In the genomic region with DNA sequence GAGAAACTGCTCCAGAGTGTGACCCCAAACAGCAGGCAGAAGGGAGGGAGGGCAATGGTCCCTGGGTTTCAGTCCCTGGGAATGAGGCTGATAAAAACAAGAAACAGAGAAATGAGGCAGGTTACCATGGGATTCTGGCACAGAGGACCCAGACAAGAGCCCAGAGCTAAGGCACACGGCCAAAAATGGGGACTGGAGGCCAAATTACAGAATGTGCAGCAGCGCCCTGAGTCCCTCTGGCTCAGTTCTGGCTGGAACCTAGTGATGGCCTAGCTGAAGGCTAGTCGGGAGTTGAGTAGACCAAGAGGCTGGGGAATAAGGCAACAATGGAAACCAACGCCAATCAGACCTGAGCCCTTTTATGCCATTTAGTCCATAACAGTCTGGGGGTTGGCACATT, we compare ENCODE assay signal across 8 mouse cellular contexts. TPM values are rescaled to one million over a fixed set of nuclear protein-coding genes. Genes with fewer than 3 reads are reported as not detected.
DNase-seq lines count a peak whose midpoint lies in the region; ATAC-seq lines count a peak whose summit lies in the region.

No protein-coding gene starts in this region.

- peaks cover 29% of the 10 kb centered on the region for H3K4me1 ChIP-seq in forebrain, embryonic 13.5 days
- peaks cover 9% of the 10 kb centered on the region; the same call in 1 of the 2 replicates for H3K4me1 ChIP-seq in forebrain, embryonic 12.5 days
- H3K4me1 ChIP-seq in embryonic facial prominence, embryonic 15.5 days = peaks cover 39% of the 10 kb centered on the region

- H3K27me3 ChIP-seq in forebrain, embryonic 13.5 days = no peaks in the 10 kb centered on the region
- H3K27me3 ChIP-seq in forebrain, embryonic 12.5 days = no peaks in the 10 kb centered on the region
- no peaks in the 10 kb centered on the region for H3K27me3 ChIP-seq in embryonic facial prominence, embryonic 15.5 days

- no peak overlapping the region for H3K4me3 ChIP-seq in forebrain, embryonic 13.5 days
- no peak overlapping the region for H3K4me3 ChIP-seq in forebrain, embryonic 12.5 days (replicated peaks)
- H3K4me3 ChIP-seq in embryonic facial prominence, embryonic 15.5 days (replicated peaks) = no peak overlapping the region

- 62% methylated on average over 4 of the region's 4 CpGs for WGBS in forebrain, embryonic 13.5 days
- WGBS in forebrain, embryonic 12.5 days = 87% methylated on average over 4 of the region's 4 CpGs
- 65% methylated on average over 4 of the region's 4 CpGs for WGBS in embryonic facial prominence, embryonic 15.5 days

- no peaks in the 10 kb centered on the region for H3K36me3 ChIP-seq in forebrain, embryonic 13.5 days (ENCODE audit: poor library complexity, severe bottlenecking)
- no peaks in the 10 kb centered on the region for H3K36me3 ChIP-seq in forebrain, embryonic 12.5 days (replicated peaks)
- H3K36me3 ChIP-seq in embryonic facial prominence, embryonic 15.5 days = no peaks in the 10 kb centered on the region

- DNase-seq in Muller cell, postnatal 12 days (ENCODE audit: inconsistent ontology term) = peak; percentile 82
- peak; percentile 89 to 91 for DNase-seq in heart, postnatal 10 days
- DNase-seq in left cerebral cortex, postnatal 36 days (ENCODE audit: low spot score in 2 of 2) = peak; percentile 36 to 47
- peak; percentile 59 for DNase-seq in right cerebral cortex, postnatal 14 days

- H3K4me2 ChIP-seq in forebrain, embryonic 13.5 days = no peak overlapping the region
- H3K4me2 ChIP-seq in forebrain, embryonic 12.5 days = no peak overlapping the region
- no peak overlapping the region for H3K4me2 ChIP-seq in embryonic facial prominence, embryonic 15.5 days (replicated peaks)

- H3K27ac ChIP-seq in forebrain, embryonic 13.5 days = peak overlapping the region; percentile 60
- H3K27ac ChIP-seq in forebrain, embryonic 12.5 days = no peak overlapping the region
- H3K27ac ChIP-seq in embryonic facial prominence, embryonic 15.5 days (replicated peaks) = peak overlapping the region; percentile 48; the same call in 1 of the 2 replicates

- no peaks in the 10 kb centered on the region for H3K9me3 ChIP-seq in forebrain, embryonic 13.5 days (replicated peaks)
- H3K9me3 ChIP-seq in forebrain, embryonic 12.5 days = no peaks in the 10 kb centered on the region
- no peaks in the 10 kb centered on the region for H3K9me3 ChIP-seq in embryonic facial prominence, embryonic 15.5 days (replicated peaks)

- peak; percentile 82 for ATAC-seq in forebrain, embryonic 13.5 days
- no peak for ATAC-seq in forebrain, embryonic 12.5 days (ENCODE audit: low FRiP score)
- no peak for ATAC-seq in embryonic facial prominence, embryonic 15.5 days (ENCODE audit: insufficient number of reproducible peaks, low FRiP score, low TSS enrichment, low read depth)
- no peak for ATAC-seq in megakaryocyte, adult 5-6 weeks (ENCODE audit: poor library complexity, severe bottlenecking)

- H3K9ac ChIP-seq in forebrain, embryonic 13.5 days = no peak overlapping the region
- H3K9ac ChIP-seq in forebrain, embryonic 12.5 days = no peak overlapping the region
- H3K9ac ChIP-seq in embryonic facial prominence, embryonic 15.5 days = no peak overlapping the region

- intact Hi-C loops in heart, postnatal 10 days (cut with DNase I) = no loop called here
- intact Hi-C loops in left cerebral cortex, postnatal 36 days (cut with DNase I) = loop anchor here (5.0 kb wide), 1 partner anchor 43 kb away; no protein-coding TSS in a partner anchor

RNA-seq across cellular contexts. Expression of gene Crtc3, which starts 28.1 kb away (rescaled TPM):
- 10.3 and 11.5 TPM in 2 replicates for polyA plus RNA-seq in forebrain, embryonic 13.5 days (2015; fragmentation: Nextera tagmentation; extraction: Ambion mirVana)
- 12.3 and 12.6 TPM in 2 replicates for polyA plus RNA-seq in forebrain, embryonic 12.5 days (2016; fragmentation: Nextera tagmentation; extraction: Ambion mirVana)
- 30.2 and 33.5 TPM in 2 replicates for polyA plus RNA-seq in embryonic facial prominence, embryonic 15.5 days (2015; fragmentation: Nextera tagmentation; extraction: Ambion mirVana)
- 10 to 100 TPM; 20.6 to 20.7 TPM for total RNA-seq in heart, postnatal 10 days (2021)
- 10 to 100 TPM; 12.1 to 15.7 TPM for total RNA-seq in left cerebral cortex, postnatal 36 days (2021)
- 21.3 and 26.9 TPM in 2 replicates for total RNA-seq in megakaryocyte, adult 5-6 weeks (2015)
- total RNA-seq in megakaryocyte, adult 5-6 weeks (2017) = 12.5 and 13.0 TPM in 2 replicates
